Mouse (Mus musculus) stomach, embryonic 15.5 days (tissue): ENCODE data around the gene Zfp286. TPM values are rescaled to one million over a fixed set of nuclear protein-coding genes. Genes with fewer than 3 reads are reported as not detected.

Experiments
- ATAC-seq: fragments of 200-750 bp; cut with Nextera tagmentation; 2 replicates; pipeline ENCODE4 v1.8.0; 2017; ENCODE audit warnings: low read depth, moderate number of reproducible peaks, moderate TSS enrichment; ENCODE audit not compliant: insufficient read depth, low FRiP score
- H3K27ac ChIP-seq: fragments of 300-500 bp; sonication (generic); 2 replicates; pipeline ENCODE4 v1.5.1; 2015; ENCODE audit warnings: mild to moderate bottlenecking, inconsistent platforms
- H3K27me3 ChIP-seq: fragments of 300-500 bp; sonication (generic); replicated peaks from 2 replicates; pipeline ENCODE4 v1.6.1; 2015; ENCODE audit warnings: inconsistent platforms
- H3K36me3 ChIP-seq: fragments of 300-500 bp; sonication (generic); 2 replicates; pipeline ENCODE4 v1.6.1; 2015; ENCODE audit warnings: inconsistent platforms
- H3K4me1 ChIP-seq: fragments of 300-500 bp; sonication (generic); 2 replicates; pipeline ENCODE4 v1.6.1; 2015; ENCODE audit warnings: inconsistent platforms
- H3K4me2 ChIP-seq: fragments of 300-500 bp; sonication (generic); 2 replicates; pipeline ENCODE4 v1.6.1; 2015; ENCODE audit warnings: mild to moderate bottlenecking, inconsistent platforms
- H3K4me3 ChIP-seq: fragments of 300-500 bp; sonication (generic); replicated peaks from 2 replicates; pipeline ENCODE4 v1.5.1; 2015; ENCODE audit warnings: inconsistent platforms
- H3K9ac ChIP-seq: fragments of 300-500 bp; sonication (generic); 2 replicates; pipeline ENCODE4 v1.6.1; 2015; ENCODE audit warnings: inconsistent platforms
- H3K9me3 ChIP-seq: fragments of 300-500 bp; sonication (generic); 2 replicates; pipeline ENCODE4 v1.6.1; 2016; ENCODE audit warnings: inconsistent platforms
- WGBS: fragments of 180-500 bp; shearing (Covaris S2); methylation state at CpG from one replicate; pipeline ENCODE4 v1.1.7; 2015; 5-methylcytosine and 5-hydroxymethylcytosine counted together
- polyA plus RNA-seq: library from polyadenylated mRNA; unstranded; fragments of >200 nt; fragmentation: Nextera tagmentation; extraction: Ambion mirVana; gene quantifications from 2 replicates; pipeline ENCODE4 v1.2.1, GENCODE M21; 2015

Gene Zfp286
- polyA plus RNA-seq, 1 experiment from 2014 or later, result 15.3 TPM

- Histone ChIP-seq H3K4me3 (no peak overlapping the region), H3K36me3 (no peaks in the 10 kb centered on the region), H3K4me2 (no peak overlapping the region), H3K27ac (no peak overlapping the region), H3K9me3 (no peaks in the 10 kb centered on the region), H3K27me3 (no peaks in the 10 kb centered on the region), H3K4me1 (peaks cover 18% of the 10 kb centered on the region; the same call in 1 of the 2 replicates), H3K9ac (no peak overlapping the region)
- 85% methylated on average over 8 of the region's 8 CpGs for WGBS
- no peak for ATAC-seq
Observed at GRCm38 (mm10) chr11:62819059-62819686, 29.9 kb upstream of the Zfp286 start.

GRCm38 (mm10) chr11:62816591-62816990, 27.3 kb upstream of the Zfp286 start:
- Histone ChIP-seq H3K4me1 (peaks cover 18% of the 10 kb centered on the region; the same call in 1 of the 2 replicates), H3K4me2 (no peak overlapping the region), H3K9ac (no peak overlapping the region), H3K27me3 (no peaks in the 10 kb centered on the region), H3K9me3 (no peaks in the 10 kb centered on the region), H3K4me3 (no peak overlapping the region), H3K36me3 (no peaks in the 10 kb centered on the region), H3K27ac (no peak overlapping the region)
- no peak for ATAC-seq
- WGBS, result 30% methylated on average over 6 of the region's 6 CpGs

- H3K4me1 ChIP-seq, result 0 out of 2 replicates have a peak, but pooled peaks cover 10% of the 10 kb centered on the region
- H3K9me3 ChIP-seq, result no peaks in the 10 kb centered on the region
- H3K4me2 ChIP-seq, result no peak overlapping the region
- H3K36me3 ChIP-seq, result no peaks in the 10 kb centered on the region
- H3K27ac ChIP-seq, result 0 out of 2 replicates have a peak overlapping the region, but pooled peaks have one; percentile 32
- 80% methylated on average over 1 of the region's 1 CpGs for WGBS
- no peak overlapping the region for H3K4me3 ChIP-seq
- H3K9ac ChIP-seq, result no peak overlapping the region
- no peaks in the 10 kb centered on the region for H3K27me3 ChIP-seq
- no peak for ATAC-seq
Observed at GRCm38 (mm10) chr11:62815438-62815837, 26.2 kb upstream of the Zfp286 start.

GRCm38 (mm10) chr11:62814625-62815024, 25.4 kb upstream of the Zfp286 start:
- Histone ChIP-seq H3K27me3 (no peaks in the 10 kb centered on the region), H3K4me2 (no peak overlapping the region), H3K4me3 (no peak overlapping the region), H3K9ac (no peak overlapping the region), H3K9me3 (no peaks in the 10 kb centered on the region), H3K36me3 (no peaks in the 10 kb centered on the region), H3K4me1 (0 out of 2 replicates have a peak, but pooled peaks cover 7% of the 10 kb centered on the region), H3K27ac (0 out of 2 replicates have a peak overlapping the region, but pooled peaks have one; percentile 6)
- 46% methylated on average over 4 of the region's 4 CpGs for WGBS
- no peak for ATAC-seq

DNA sequence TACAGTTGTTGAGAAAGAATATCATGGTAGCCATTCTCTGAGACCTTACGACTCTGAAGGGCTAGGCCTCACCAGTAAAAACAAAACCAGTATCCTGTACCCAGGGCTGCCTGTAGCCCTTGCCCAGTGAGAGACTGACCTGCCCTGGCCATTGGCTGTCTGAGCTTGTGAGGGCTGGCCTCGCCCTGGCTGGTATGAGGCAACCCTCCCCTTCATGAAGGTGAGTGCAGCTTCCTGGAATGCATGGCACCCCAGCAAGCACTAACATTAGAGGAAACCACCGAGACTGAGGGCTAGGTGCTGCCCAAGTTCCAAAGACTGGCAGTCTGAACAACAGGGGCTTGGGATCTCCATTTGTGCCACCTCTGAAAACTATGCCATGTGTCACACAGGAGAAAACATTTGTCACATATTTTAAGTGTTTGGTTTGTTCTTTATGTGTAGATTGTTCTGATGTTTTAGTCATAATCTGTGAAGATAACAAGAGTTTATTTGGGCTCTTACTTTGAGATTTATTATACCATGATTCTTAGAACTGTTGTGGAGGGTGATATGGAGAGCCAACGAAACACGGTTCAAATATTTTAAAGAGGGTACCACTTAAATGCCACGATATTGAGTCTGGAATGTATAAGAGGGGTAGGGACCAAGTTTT, 24.8 kb upstream of the Zfp286 start:
- 63% methylated on average over 6 of the region's 6 CpGs for WGBS
- H3K36me3 ChIP-seq, result no peaks in the 10 kb centered on the region
- H3K27me3 ChIP-seq, result no peaks in the 10 kb centered on the region
- no peaks in the 10 kb centered on the region for H3K9me3 ChIP-seq
- no peak overlapping the region for H3K9ac ChIP-seq
- H3K4me1 ChIP-seq, result 0 out of 2 replicates have a peak, but pooled peaks cover 7% of the 10 kb centered on the region
- H3K4me2 ChIP-seq, result no peak overlapping the region
- 0 out of 2 replicates have a peak overlapping the region, but pooled peaks have one; percentile 6 for H3K27ac ChIP-seq
- H3K4me3 ChIP-seq, result no peak overlapping the region
- peak; percentile 45; the same call in 1 of the 2 replicates for ATAC-seq

- H3K36me3 ChIP-seq, result no peaks in the 10 kb centered on the region
- H3K9me3 ChIP-seq, result no peaks in the 10 kb centered on the region
- 15% methylated on average over 1 of the region's 1 CpGs for whole genome bisulfite sequencing
- 0 out of 2 replicates have a peak, but pooled peaks cover 7% of the 10 kb centered on the region for H3K4me1 ChIP-seq
- H3K27ac ChIP-seq, result no peak overlapping the region
- no peak overlapping the region for H3K4me2 ChIP-seq
- H3K4me3 ChIP-seq, result no peak overlapping the region
- H3K27me3 ChIP-seq, result no peaks in the 10 kb centered on the region
- no peak overlapping the region for H3K9ac ChIP-seq
- ATAC-seq, result no peak
Observed at GRCm38 (mm10) chr11:62813497-62813896, 24.2 kb upstream of the Zfp286 start.

GRCm38 (mm10) chr11:62812268-62812667, 23.0 kb upstream of the Zfp286 start:
- Histone ChIP-seq H3K36me3 (no peaks in the 10 kb centered on the region), H3K4me3 (no peak overlapping the region), H3K27ac (no peak overlapping the region), H3K4me2 (no peak overlapping the region), H3K4me1 (0 out of 2 replicates have a peak, but pooled peaks cover 7% of the 10 kb centered on the region), H3K27me3 (no peaks in the 10 kb centered on the region), H3K9me3 (no peaks in the 10 kb centered on the region), H3K9ac (no peak overlapping the region)
- ATAC-seq, result no peak
- WGBS, result 80% methylated on average over 6 of the region's 6 CpGs

DNA sequence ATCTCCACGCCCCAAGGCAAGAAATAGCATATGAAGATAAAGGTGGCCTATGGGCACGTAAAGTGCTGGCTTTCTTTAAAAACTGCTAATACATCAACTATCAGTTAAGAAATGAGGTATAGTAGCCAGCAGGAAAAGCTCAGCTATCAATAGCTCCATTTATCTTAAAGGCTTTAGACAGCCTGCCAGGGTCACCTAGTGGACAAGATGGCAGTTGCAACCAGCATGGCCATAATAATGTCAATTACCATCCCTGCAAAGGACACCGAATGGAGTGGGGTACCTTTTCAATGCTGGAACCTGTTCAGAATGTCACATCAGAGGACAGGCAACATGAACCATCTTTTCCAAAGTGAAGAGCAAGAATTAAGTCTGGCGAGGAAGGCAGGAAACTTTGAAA, 19.9 kb upstream of the Zfp286 start:
- no peak overlapping the region for H3K4me3 ChIP-seq
- ATAC-seq, result no peak
- H3K27me3 ChIP-seq, result no peaks in the 10 kb centered on the region
- H3K9me3 ChIP-seq, result no peaks in the 10 kb centered on the region
- WGBS, result 64% methylated on average over 4 of the region's 4 CpGs
- H3K4me2 ChIP-seq, result no peak overlapping the region
- H3K9ac ChIP-seq, result no peak overlapping the region
- 0 out of 2 replicates have a peak, but pooled peaks cover 3% of the 10 kb centered on the region for H3K4me1 ChIP-seq
- H3K27ac ChIP-seq, result no peak overlapping the region
- H3K36me3 ChIP-seq, result no peaks in the 10 kb centered on the region

DNA sequence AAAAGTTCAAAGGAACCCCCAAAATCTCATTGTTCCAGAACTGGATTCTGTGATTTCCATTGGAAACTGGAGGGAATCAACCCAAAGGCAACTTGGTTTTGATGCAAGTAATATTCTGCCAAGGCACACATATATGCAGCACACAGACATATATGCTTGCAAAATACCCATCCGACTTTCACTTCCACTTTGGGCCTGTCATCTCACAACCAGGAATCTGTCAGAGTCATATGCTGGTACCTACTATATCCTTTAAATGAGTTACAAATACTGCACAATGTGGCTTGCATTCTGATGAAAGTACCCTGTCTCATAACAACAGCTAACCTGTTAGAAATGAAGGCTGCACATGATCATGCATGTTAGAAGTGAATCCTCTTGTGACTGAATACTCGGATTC, 18.7 kb upstream of the Zfp286 start:
- Histone ChIP-seq H3K4me3 (no peak overlapping the region), H3K27me3 (no peaks in the 10 kb centered on the region), H3K27ac (no peak overlapping the region), H3K9ac (no peak overlapping the region), H3K9me3 (no peaks in the 10 kb centered on the region), H3K36me3 (no peaks in the 10 kb centered on the region), H3K4me1 (no peaks in the 10 kb centered on the region), H3K4me2 (no peak overlapping the region)
- 83% methylated on average over 2 of the region's 2 CpGs for WGBS
- no peak for ATAC-seq

DNA sequence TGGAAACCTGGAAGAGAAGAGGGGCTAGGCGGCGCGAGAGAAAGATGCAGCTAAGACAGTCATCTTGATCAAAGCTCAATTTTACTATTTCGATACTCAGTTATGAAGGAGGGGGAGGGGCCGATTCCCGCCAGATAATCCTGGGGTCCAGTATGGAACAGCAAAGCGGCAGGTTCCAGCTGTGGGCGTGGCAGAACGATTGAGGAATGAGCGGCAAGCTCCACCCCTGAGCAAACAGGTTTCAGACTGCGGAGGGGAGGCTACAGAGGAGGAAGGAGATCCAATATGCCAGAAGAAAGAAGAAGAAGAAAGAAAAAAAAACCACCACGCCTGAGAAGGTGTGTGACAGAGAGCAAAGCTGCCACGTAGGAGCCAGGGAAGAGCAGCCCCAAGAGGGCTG, 14.9 kb upstream of the Zfp286 start:
- no peak overlapping the region for H3K9ac ChIP-seq
- H3K27ac ChIP-seq, result no peak overlapping the region
- WGBS, result 44% methylated on average over 13 of the region's 13 CpGs
- no peaks in the 10 kb centered on the region for H3K36me3 ChIP-seq
- H3K4me3 ChIP-seq, result no peak overlapping the region; the same call in 1 of the 2 replicates
- ATAC-seq, result no peak
- no peaks in the 10 kb centered on the region for H3K9me3 ChIP-seq
- H3K27me3 ChIP-seq, result no peaks in the 10 kb centered on the region
- H3K4me1 ChIP-seq, result no peaks in the 10 kb centered on the region
- H3K4me2 ChIP-seq, result peak overlapping the region; percentile 25; the same call in 1 of the 2 replicates

- Histone ChIP-seq H3K27ac (no peak overlapping the region), H3K36me3 (peaks cover 10% of the 10 kb centered on the region), H3K27me3 (no peaks in the 10 kb centered on the region), H3K4me2 (peak overlapping the region; percentile 77), H3K4me3 (peak overlapping the region; percentile 53), H3K4me1 (0 out of 2 replicates have a peak, but pooled peaks cover 7% of the 10 kb centered on the region), H3K9me3 (no peaks in the 10 kb centered on the region), H3K9ac (no peak overlapping the region)
- ATAC-seq, result no peak
- WGBS, result 53% methylated on average over 3 of the region's 3 CpGs
Observed at GRCm38 (mm10) chr11:62789617-62789936, 315 bp upstream of the Zfp286 start.

- no peak for ATAC-seq
- H3K27me3 ChIP-seq, result no peaks in the 10 kb centered on the region
Observed at GRCm38 (mm10) chr11:62776510-62776909, 12.8 kb downstream of the Zfp286 start.

More at GRCm38 (mm10) chr11:62776510-62776909, 12.8 kb downstream of the Zfp286 start:
- H3K4me1 ChIP-seq, result no peaks in the 10 kb centered on the region
- H3K36me3 ChIP-seq, result peaks cover 37% of the 10 kb centered on the region
- no peak overlapping the region for H3K9ac ChIP-seq
- H3K27ac ChIP-seq, result no peak overlapping the region
- WGBS, result 91% methylated on average over 7 of the region's 7 CpGs
- peaks cover 21% of the 10 kb centered on the region; the same call in 1 of the 2 replicates for H3K9me3 ChIP-seq
- H3K4me2 ChIP-seq, result no peak overlapping the region
- no peak overlapping the region for H3K4me3 ChIP-seq
